Mouse (Mus musculus) thymus, adult 2 months (tissue): ENCODE results near the gene Gm20390.

Source experiments
- CTCF ChIP-seq: fragments of 200-500 bp; IDR thresholded peaks from 2 replicates; pipeline ENCODE4 v1.5.1; 2012; ENCODE audit warnings: mild to moderate bottlenecking, control low read depth, low read length, moderate library complexity, borderline replicate concordance; ENCODE audit not compliant: control insufficient read depth, poor library complexity, insufficient read depth; ENCODE audit errors: extremely low read depth
- POLR2A ChIP-seq: fragments of 200-500 bp; IDR thresholded peaks from 2 replicates; pipeline ENCODE4 v1.6.1; 2012; ENCODE audit warnings: mild to moderate bottlenecking, low read length, control low read depth, moderate library complexity; ENCODE audit not compliant: control insufficient read depth, poor library complexity, insufficient read depth; ENCODE audit errors: extremely low read depth

- no peak for TF ChIP-seq CTCF
- TF ChIP-seq POLR2A, result no peak
Measured at GRCm38 (mm10) chr11:93944986-93945385, 23.1 kb downstream of the Gm20390 start.
